Mouse (Mus musculus) embryonic facial prominence, embryonic 15.5 days (tissue): Measurements from ENCODE around the gene Rsph6a. TPM values are rescaled to one million over a fixed set of nuclear protein-coding genes. Genes with fewer than 3 reads are reported as not detected.

Experiments used
- ATAC-seq: fragments of 200-750 bp; cut with Nextera tagmentation; 2 replicates; pipeline ENCODE4 v1.8.0; 2017; ENCODE audit warnings: low read depth, moderate TSS enrichment; ENCODE audit not compliant: insufficient number of reproducible peaks, low FRiP score, low TSS enrichment
- H3K27ac ChIP-seq: fragments of 300-500 bp; sonication (generic); replicated peaks from 2 replicates; pipeline ENCODE4 v1.5.1; 2015; ENCODE audit warnings: mild to moderate bottlenecking, inconsistent platforms
- H3K27me3 ChIP-seq: fragments of 300-500 bp; sonication (generic); 2 replicates; pipeline ENCODE4 v1.6.1; 2015; ENCODE audit warnings: inconsistent platforms
- H3K36me3 ChIP-seq: fragments of 300-500 bp; sonication (generic); 2 replicates; pipeline ENCODE4 v1.6.1; 2015; ENCODE audit warnings: mild to moderate bottlenecking, inconsistent platforms
- H3K4me1 ChIP-seq: fragments of 300-500 bp; sonication (generic); 2 replicates; pipeline ENCODE4 v1.6.1; 2015; ENCODE audit warnings: inconsistent platforms
- H3K4me2 ChIP-seq: fragments of 300-500 bp; sonication (generic); replicated peaks from 2 replicates; pipeline ENCODE4 v1.6.1; 2015; ENCODE audit warnings: mild to moderate bottlenecking, inconsistent platforms
- H3K4me3 ChIP-seq: fragments of 300-500 bp; sonication (generic); replicated peaks from 2 replicates; pipeline ENCODE4 v1.5.1; 2015; ENCODE audit warnings: mild to moderate bottlenecking, inconsistent platforms
- H3K9ac ChIP-seq: fragments of 300-500 bp; sonication (generic); 2 replicates; pipeline ENCODE4 v1.6.1; 2015; ENCODE audit warnings: inconsistent platforms
- H3K9me3 ChIP-seq: fragments of 300-500 bp; sonication (generic); replicated peaks from 2 replicates; pipeline ENCODE4 v1.6.1; 2016; ENCODE audit warnings: inconsistent platforms
- WGBS: fragments of 180-500 bp; shearing (Covaris S2); methylation state at CpG from one replicate; pipeline ENCODE4 v1.1.7; 2015; 5-methylcytosine and 5-hydroxymethylcytosine counted together
- polyA plus RNA-seq: library from polyadenylated mRNA; unstranded; fragments of >200 nt; fragmentation: Nextera tagmentation; extraction: Ambion mirVana; gene quantifications from 2 replicates; pipeline ENCODE4 v1.2.1, GENCODE M21; 2015

Gene Rsph6a
- polyA plus RNA-seq, 1 experiment from 2014 or later: not detected

- H3K4me2 ChIP-seq: peak overlapping the region; percentile 74
- no peaks in the 10 kb centered on the region for H3K27me3 ChIP-seq
- peaks cover 23% of the 10 kb centered on the region for H3K36me3 ChIP-seq
- H3K4me3 ChIP-seq: peak overlapping the region; percentile 86
- H3K9ac ChIP-seq: peak overlapping the region; percentile 51; the same call in 1 of the 2 replicates
- under 1% methylated on average over 11 of the region's 15 CpGs for WGBS
- peak overlapping the region; percentile 99 for H3K27ac ChIP-seq
- peaks cover 49% of the 10 kb centered on the region for H3K4me1 ChIP-seq
- no peaks in the 10 kb centered on the region for H3K9me3 ChIP-seq
- peak; percentile 26; the same call in 1 of the 2 replicates for ATAC-seq
Observed at GRCm38 (mm10) chr7:19093174-19093521, 38.7 kb downstream of the Rsph6a start.

GRCm38 (mm10) chr7:19093537-19094385 lies 39.3 kb downstream of the Rsph6a start:
- WGBS: under 1% methylated on average over 45 of the region's 45 CpGs
- Histone ChIP-seq H3K27ac (peak overlapping the region; percentile 99), H3K27me3 (no peaks in the 10 kb centered on the region), H3K4me1 (peaks cover 51% of the 10 kb centered on the region), H3K36me3 (peaks cover 18% of the 10 kb centered on the region), H3K9ac (peak overlapping the region; percentile 85), H3K9me3 (no peaks in the 10 kb centered on the region), H3K4me2 (peak overlapping the region; percentile 74), H3K4me3 (peak overlapping the region; percentile 86)
- ATAC-seq: peak; percentile 86

DNA sequence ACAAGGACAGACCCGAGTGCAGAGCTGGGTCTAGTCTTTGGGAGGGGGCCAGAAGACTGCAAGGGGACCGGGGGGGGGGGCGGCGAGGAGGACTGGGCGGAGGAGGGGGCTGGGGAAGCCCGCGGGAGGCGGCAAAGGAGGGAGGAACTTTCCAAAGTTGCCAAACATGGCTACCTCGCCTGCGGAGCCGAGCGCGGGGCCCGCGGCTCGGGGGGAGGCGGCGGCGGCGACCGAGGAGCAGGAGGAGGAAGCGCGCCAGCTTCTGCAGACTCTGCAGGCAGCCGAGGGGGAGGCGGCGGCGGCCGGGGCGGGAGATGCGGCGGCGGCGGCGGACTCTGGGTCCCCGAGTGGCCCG lies 40.0 kb downstream of the Rsph6a start, which contains the start of gene Six5:
Gene Six5 (plus strand): TSS at position 124 of the 355 bp plus-strand sequence.
- Histone ChIP-seq H3K9ac (peak within 1 kb of the TSS; percentile 85), H3K36me3 (peaks cover 18% of the 10 kb centered on the region), H3K4me3 (peak within 1 kb of the TSS; percentile 86), H3K9me3 (no peaks in the 10 kb centered on the region), H3K27me3 (no peaks in the 10 kb centered on the region), H3K27ac (peak within 1 kb of the TSS; percentile 99), H3K4me1 (peaks cover 56% of the 10 kb centered on the region), H3K4me2 (peak within 1 kb of the TSS; percentile 74)
- WGBS: under 1% methylated on average over 19 of the region's 36 CpGs
- peak; percentile 5; the same call in 1 of the 2 replicates for ATAC-seq

GRCm38 (mm10) chr7:19094826-19095750 lies 40.6 kb downstream of the Rsph6a start:
- Histone ChIP-seq H3K27me3 (no peaks in the 10 kb centered on the region), H3K36me3 (peaks cover 12% of the 10 kb centered on the region), H3K4me1 (peaks cover 56% of the 10 kb centered on the region), H3K27ac (peak overlapping the region; percentile 99), H3K4me2 (peak overlapping the region; percentile 74), H3K9me3 (no peaks in the 10 kb centered on the region), H3K4me3 (peak overlapping the region; percentile 86), H3K9ac (peak overlapping the region; percentile 85)
- ATAC-seq: no peak
- under 1% methylated on average over 87 of the region's 87 CpGs for WGBS

- H3K4me3 ChIP-seq: peak overlapping the region; percentile 86
- H3K9ac ChIP-seq: peak overlapping the region; percentile 85
- H3K27ac ChIP-seq: peak overlapping the region; percentile 99
- ATAC-seq: peak; percentile 10; the same call in 1 of the 2 replicates
- peaks cover 10% of the 10 kb centered on the region for H3K36me3 ChIP-seq
- H3K9me3 ChIP-seq: no peaks in the 10 kb centered on the region
- H3K27me3 ChIP-seq: no peaks in the 10 kb centered on the region
- H3K4me1 ChIP-seq: peaks cover 60% of the 10 kb centered on the region
- 1% methylated on average over 19 of the region's 19 CpGs for WGBS
- peak overlapping the region; percentile 74 for H3K4me2 ChIP-seq
Observed at GRCm38 (mm10) chr7:19095751-19096110, 41.2 kb downstream of the Rsph6a start.

GRCm38 (mm10) chr7:19096421-19096976 lies 42.0 kb downstream of the Rsph6a start:
- Histone ChIP-seq H3K4me3 (peak overlapping the region; percentile 86), H3K9me3 (no peaks in the 10 kb centered on the region), H3K9ac (peak overlapping the region; percentile 85; the same call in 1 of the 2 replicates), H3K27me3 (no peaks in the 10 kb centered on the region), H3K4me1 (peaks cover 57% of the 10 kb centered on the region), H3K27ac (peak overlapping the region; percentile 99), H3K36me3 (peaks cover 10% of the 10 kb centered on the region), H3K4me2 (peak overlapping the region; percentile 74)
- no peak for ATAC-seq
- 55% methylated on average over 5 of the region's 5 CpGs for WGBS

DNA sequence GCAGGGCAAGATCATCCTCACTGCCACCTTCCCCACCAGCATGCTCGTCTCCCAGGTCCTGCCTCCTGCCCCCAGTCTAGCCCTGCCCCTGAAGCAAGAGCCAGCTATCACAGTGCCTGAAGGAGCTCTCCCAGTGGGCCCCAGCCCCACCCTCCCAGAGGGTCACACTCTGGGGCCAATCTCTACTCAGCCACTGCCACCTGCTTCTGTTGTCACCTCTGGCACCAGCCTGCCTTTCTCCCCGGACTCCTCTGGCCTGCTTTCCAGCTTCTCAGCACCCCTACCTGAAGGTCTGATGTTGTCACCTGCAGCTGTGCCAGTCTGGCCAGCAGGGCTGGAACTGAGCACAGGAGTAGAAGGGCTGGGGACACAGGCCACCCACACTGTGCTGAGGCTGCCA lies 42.7 kb downstream of the Rsph6a start:
- Histone ChIP-seq H3K27me3 (no peaks in the 10 kb centered on the region), H3K9ac (no peak overlapping the region), H3K27ac (no peak overlapping the region), H3K4me1 (peaks cover 50% of the 10 kb centered on the region), H3K36me3 (peaks cover 10% of the 10 kb centered on the region), H3K9me3 (no peaks in the 10 kb centered on the region), H3K4me2 (peak overlapping the region; percentile 74; the same call in 1 of the 2 replicates), H3K4me3 (0 out of 2 replicates have a peak overlapping the region, but pooled peaks have one; percentile 86)
- no peak for ATAC-seq
- 76% methylated on average over 2 of the region's 2 CpGs for WGBS

DNA sequence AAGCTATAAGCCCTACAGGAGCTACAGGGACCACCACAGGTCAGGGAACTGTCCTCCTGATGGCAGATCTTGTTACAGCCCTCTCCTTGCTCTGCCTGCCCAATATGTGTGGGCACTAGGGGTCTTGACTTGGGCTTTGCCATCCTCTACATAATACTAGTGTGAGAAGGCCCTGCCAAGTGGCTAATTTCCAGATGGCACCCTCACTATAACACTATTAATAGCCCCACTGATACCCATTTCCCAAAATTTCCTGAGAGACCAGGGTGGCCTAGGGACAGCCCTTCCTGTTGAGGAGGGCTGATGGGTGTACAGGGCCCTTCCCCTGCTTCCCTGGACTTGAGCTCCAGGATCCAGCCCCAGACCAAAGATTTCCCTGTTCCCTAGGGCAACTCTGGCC lies 43.4 kb downstream of the Rsph6a start:
- Histone ChIP-seq H3K36me3 (peaks cover 10% of the 10 kb centered on the region), H3K27me3 (no peaks in the 10 kb centered on the region), H3K4me3 (no peak overlapping the region), H3K9me3 (no peaks in the 10 kb centered on the region), H3K27ac (no peak overlapping the region; the same call in 1 of the 2 replicates), H3K4me1 (peaks cover 43% of the 10 kb centered on the region), H3K4me2 (no peak overlapping the region), H3K9ac (no peak overlapping the region)
- no peak for ATAC-seq

DNA sequence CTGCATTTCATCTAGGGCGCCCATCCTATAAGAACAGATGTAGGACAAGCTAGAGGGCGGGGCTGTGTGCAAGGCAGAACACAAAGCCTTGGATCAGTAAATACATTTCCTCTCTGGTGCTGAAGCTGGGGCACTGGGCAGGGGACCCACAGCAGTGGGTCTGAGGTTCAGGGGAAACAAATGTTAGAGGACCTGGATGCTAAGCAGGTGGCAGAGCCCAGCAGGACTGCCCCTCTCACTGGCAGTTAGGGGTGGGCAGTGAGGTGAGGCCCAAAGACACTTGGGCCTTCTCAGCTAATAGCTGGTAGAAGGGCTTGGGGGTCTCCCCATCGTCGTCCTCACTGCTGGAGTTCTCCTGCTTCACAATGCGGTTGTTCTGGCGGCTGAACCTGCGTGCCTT lies 44.3 kb downstream of the Rsph6a start:
- H3K4me2 ChIP-seq: no peak overlapping the region
- no peaks in the 10 kb centered on the region for H3K9me3 ChIP-seq
- peaks cover 10% of the 10 kb centered on the region for H3K36me3 ChIP-seq
- no peak for ATAC-seq
- H3K4me3 ChIP-seq: no peak overlapping the region
- H3K4me1 ChIP-seq: peaks cover 35% of the 10 kb centered on the region
- no peak overlapping the region for H3K9ac ChIP-seq
- no peaks in the 10 kb centered on the region for H3K27me3 ChIP-seq
- H3K27ac ChIP-seq: no peak overlapping the region
- WGBS: 69% methylated on average over 7 of the region's 7 CpGs

DNA sequence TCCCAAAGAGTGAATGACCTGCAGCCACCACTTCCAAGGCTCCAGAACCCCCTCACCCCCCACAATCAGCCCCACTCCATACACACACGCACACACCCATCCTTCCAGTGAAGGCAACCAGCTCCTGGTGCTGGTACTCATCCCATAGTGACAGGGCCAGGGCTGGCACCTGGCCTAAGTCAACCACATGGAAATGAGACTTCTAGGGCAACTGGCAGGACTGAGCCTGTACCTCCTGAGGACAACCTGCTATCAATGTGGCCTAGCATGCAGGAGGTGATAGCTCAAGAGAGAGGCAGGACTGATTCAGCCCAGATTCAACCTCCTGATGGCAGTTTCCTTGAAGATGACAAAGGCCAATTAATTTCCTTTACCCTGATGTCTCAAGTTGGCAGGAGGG lies 45.8 kb downstream of the Rsph6a start:
- 76% methylated on average over 1 of the region's 1 CpGs for WGBS
- Histone ChIP-seq H3K27ac (no peak overlapping the region), H3K4me3 (no peak overlapping the region), H3K4me2 (no peak overlapping the region), H3K27me3 (no peaks in the 10 kb centered on the region), H3K9ac (no peak overlapping the region), H3K9me3 (no peaks in the 10 kb centered on the region), H3K4me1 (peaks cover 35% of the 10 kb centered on the region), H3K36me3 (peaks cover 10% of the 10 kb centered on the region)
- no peak for ATAC-seq

DNA sequence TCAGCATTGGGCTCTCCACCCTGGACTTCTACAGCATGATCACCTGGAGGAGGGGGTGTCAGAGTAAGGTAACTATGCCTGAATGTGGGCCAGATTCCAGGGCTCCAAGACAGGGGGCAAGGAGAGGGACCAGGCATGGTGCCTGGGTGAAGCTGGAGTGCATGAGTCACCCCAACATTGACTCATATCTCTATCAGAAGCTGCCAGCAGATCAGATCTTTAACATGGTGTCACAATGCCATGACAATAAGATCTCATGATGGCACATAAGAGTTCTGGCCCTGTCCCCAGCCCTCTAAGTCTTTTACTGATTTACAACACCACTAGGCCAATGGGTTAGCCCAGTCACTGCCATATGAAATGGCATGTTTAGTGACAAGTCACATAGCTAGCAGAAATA lies 49.3 kb downstream of the Rsph6a start:
- H3K27ac ChIP-seq: no peak overlapping the region
- ATAC-seq: no peak

More for the DNA sequence above, 49.3 kb downstream of the Rsph6a start:
- Histone ChIP-seq H3K36me3 (no peaks in the 10 kb centered on the region), H3K4me2 (no peak overlapping the region), H3K4me1 (peaks cover 9% of the 10 kb centered on the region; the same call in 1 of the 2 replicates), H3K9me3 (no peaks in the 10 kb centered on the region), H3K27me3 (no peaks in the 10 kb centered on the region), H3K9ac (no peak overlapping the region), H3K4me3 (no peak overlapping the region)
